Mouse (Mus musculus) 3T3-L1 (cell line): ENCODE measurements at regions not wholly inside any gene's neighbourhood (a gene's known extent, or its start where the extent isn't known, plus 50 kb on each side); places are given as distances from the start of the nearest gene placed in this dataset.

Experiments used
- DNase-seq: peaks from one replicate; pipeline ENCODE4 v3.0.0-alpha.2; 2015; ENCODE audit warnings: low read depth, low spot score

DNA sequence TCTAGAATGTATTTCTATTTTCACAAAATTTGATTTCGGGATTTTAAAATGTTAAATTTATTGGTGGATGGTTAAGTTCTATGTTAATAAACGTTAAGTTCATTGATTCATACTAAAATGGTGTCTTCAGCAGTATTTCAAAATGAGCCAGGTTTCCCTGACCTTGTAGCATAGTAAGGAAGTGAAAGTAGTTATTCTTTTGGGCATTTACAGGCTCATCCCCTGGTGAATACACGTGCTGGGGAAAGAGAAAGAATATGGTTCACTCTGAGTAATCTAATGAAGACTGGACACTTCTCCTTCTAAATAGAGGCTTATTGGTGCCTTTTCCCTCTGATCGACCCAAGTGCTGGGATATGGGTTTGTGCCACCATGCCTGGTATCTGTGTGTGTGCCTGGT is 281.1 kb downstream of the Lipi start:
- no peak for DNase-seq

- DNase-seq: no peak
These were observed 288.4 kb downstream of the Lipi start for GRCm38 (mm10) chr16:75297416-75297815.

- DNase-seq: no peak
These were observed 293.0 kb downstream of the Lipi start for GRCm38 (mm10) chr16:75292736-75293428.

DNA sequence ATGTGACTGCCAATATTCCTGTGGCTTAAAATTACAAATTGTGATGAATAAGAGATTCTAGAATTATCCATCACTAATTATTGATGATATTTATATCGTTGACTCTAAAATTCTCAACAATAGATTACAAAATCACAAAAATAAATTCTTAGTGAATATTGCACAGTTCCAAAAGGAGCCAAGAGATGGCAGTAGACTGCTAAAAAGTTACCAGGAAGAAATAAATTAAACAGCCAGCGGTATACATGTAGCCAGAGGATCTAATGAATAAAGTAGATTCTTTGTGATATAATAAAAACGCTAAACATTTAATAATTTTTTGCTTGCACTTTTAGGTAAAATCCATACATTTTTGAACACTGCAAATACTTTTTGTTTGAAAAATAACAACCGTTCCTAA is 294.7 kb downstream of the Lipi start:
- DNase-seq: peak; percentile 4

DNA sequence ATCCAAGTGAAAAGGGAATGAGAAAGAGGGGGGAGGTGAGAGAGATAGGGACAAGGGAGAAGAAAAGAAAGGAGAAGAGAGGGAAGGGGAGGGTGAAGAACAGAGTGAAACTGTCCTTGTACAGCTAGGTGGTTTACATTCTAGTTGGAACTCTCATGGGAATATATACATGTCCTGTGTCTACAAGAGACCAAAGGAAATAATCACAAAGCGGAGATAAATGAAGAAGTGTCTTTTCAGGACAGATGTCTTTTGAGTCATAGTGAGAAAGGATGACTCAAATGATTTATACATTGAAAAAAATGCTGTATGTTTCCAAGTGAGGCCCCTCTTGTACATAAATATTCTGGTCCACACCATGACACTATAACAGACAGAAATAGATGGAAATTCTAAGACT is 298.7 kb downstream of the Lipi start:
- no peak for DNase-seq

- DNase-seq: no peak
These were observed 300.1 kb downstream of the Lipi start for GRCm38 (mm10) chr16:75285811-75286210.

- DNase-seq: no peak
These were observed 322.0 kb downstream of the Lipi start for GRCm38 (mm10) chr16:75263903-75264302.

GRCm38 (mm10) chr16:75254981-75255380 is 330.9 kb downstream of the Lipi start:
- DNase-seq: no peak

DNA sequence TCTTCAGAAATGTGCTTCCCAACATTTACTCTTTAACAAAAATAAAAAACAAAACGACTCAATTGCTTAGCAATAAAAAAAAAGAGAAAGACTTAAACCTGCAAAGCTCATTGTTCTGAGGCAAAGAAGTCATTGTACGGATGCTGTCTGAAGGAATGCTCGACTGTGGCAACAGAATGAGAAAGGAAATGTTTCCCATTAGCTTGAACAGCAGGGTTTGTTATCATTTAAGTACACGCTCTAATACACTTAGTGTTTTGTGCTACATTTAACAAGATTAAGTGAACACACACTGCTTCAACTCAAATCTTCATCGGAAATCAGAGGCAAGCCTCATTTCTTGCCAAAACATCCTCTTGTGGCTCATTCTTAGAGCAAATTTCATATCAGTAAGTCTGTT is 336.7 kb downstream of the Lipi start:
- DNase-seq: no peak

DNA sequence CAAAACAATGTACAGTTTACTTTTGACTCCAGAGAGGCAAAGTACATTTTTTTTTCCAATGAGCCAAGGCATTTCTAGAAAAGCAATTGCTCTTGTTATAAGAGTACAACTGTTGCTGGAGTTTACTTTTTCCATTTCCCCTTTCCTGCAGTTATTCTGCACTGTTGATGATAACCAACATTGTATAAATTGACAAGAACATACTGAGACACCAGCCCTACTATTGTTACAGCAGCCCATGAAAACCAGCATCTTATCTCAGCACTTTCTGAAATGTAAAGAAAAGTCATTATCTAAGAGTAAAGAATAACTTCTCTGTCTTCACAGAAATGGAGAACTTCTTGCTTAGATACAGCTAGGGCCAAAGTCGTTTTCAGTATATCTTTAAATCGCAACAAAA is 345.5 kb downstream of the Lipi start:
- DNase-seq: no peak

DNA sequence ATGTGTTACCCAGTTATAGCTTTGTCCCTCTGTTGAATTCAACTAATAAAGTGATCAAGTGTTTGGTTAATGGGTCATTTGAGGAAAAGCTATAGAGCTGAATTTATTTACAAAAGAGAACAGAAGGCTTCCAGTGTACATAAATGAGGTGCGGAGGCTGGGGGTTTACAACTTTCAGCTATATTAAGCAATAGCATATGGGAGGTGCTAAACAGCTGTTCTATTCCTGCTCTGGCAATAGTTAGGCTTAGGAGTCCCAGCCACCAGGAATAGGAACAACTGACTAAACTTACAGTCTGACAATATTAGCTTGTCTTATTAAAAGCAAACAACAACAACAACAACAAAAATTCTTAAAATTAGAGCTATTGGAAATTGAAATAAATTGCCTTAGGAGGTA is 353.7 kb downstream of the Lipi start:
- DNase-seq: no peak

DNA sequence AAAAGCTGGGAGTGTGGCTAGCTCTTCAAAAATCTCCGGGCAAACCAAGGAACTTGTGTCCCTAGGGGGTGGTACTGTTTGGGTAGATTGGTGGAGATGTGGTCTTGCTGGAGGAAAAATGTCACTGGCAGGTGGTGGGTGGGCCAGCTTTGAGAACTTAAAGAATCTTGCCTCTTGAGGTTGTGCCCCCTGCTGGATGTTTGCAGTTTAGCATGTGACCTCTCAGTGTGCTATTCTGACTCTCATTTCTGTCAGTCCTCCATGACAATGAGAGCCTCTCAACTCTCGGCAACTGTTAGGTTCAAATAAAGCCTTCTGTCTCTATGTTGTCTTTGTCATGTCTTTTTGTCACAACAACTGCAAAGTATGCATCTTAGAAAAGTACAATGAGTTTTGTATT is 392.5 kb downstream of the Lipi start:
- peak; percentile 7 for DNase-seq

DNA sequence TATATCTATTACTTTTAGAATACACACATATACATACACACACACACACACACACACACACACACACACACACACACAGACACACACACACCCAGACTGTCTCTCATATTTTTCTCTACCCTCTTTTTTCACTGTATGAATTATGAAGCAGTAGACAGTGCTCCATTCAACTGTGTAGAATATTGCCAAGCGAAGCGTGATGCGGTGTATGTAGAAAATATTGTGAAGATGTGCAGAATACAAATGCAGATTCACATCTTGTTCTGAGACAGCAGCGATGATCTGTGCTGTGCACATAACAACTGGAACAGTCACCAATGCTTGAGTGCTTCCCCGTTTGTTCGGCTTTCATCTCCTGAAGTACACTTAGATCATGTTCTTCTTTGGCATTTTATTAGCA is 395.5 kb downstream of the Lipi start:
- no peak for DNase-seq

GRCm38 (mm10) chr16:75166040-75166439 is 419.8 kb downstream of the Lipi start:
- no peak for DNase-seq

- DNase-seq: no peak
These were observed 420.7 kb downstream of the Lipi start for GRCm38 (mm10) chr16:75164969-75165726.

GRCm38 (mm10) chr16:75159740-75160139 is 426.1 kb downstream of the Lipi start:
- no peak for DNase-seq

- no peak for DNase-seq
These were observed 430.3 kb downstream of the Lipi start for GRCm38 (mm10) chr16:75155441-75156038.
